Mouse (Mus musculus): ENCODE measurements around the gene Herc1.
A peak's percentile ranks its signal among the peaks of the same experiment; 100 is the strongest.

Gene Herc1

DNA sequence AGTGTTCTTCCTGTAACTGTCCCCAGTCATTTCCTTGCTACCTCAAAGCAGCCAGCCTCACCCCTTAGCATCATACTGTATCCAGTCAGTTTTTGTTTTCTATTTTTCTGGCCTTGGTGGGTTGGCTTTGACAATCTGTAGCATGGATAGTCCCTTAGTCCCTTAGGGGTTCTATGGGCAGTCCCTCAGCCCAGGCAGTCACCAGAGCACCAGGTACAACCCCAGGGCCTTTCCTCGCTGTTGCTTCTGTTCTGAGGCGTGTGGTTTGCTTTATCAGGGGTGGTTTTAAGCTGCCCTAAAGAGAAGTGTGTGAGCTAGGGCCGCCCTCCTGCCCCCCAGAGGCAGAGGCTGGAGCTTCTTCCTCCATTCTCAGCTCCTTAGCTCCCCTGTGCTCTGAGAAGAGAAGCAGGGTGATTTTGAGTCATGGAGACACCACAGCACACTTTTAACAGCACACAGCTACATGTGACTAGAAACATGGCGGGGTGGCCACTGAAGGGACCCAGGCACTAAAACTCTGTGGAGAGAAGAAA is 153.7 kb downstream of the Herc1 start:
- DNase-seq = no peak

DNA sequence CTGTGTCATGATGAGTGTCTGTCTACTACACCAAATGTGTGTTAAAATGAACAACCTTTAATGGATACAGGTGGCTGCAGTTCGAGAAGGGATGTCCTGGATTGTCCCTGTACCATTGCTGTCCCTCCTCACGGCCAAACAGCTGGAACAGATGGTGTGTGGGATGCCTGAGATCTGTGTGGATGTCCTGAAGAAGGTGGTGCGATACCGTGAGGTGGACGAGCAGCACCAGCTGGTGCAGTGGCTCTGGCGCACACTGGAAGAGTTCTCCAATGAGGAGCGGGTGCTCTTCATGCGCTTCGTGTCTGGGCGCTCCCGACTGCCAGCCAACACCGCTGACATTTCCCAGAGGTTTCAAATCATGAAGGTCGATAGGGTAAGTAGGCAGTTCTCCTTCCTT is 154.3 kb downstream of the Herc1 start:
- no peak for DNase-seq

DNA sequence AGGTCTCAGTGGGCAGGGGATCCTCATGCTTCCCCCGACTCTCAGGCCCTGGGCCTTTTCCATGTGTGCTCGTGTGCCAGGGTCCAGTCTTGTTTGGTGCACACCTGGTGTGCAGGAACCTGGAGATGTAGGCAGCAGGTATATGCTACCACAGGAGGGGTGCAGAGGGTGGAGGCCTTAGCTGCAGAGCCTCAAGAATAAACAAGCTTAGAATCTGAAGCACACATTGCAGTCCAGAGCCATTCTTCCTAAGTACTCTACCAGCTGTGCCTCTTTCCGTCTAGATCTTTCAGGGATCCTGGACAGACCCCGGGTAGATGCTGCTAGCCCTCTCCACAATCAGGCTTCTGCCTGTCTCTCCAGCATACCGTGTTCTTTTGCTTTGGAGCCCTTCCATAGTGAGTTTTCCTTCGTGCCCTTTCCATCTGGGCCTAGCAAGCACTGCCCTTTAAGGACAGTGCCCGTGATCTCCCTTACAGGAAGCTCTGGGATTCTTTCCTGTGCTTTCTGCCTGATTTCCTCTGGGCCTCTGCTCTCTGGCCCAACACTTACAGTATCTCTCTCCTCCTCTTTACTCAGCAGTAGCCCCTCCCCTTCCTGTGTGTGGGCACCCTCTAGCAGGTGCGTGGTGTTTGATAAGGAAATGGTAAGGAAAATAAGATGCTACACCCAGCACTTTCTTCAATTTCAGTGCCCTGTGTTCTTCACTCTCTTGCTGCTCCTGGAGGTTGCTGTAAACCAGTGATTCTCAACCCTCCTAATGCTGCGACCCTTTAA is 155.1 kb downstream of the Herc1 start:
- peak; percentile 54 to 78 for DNase-seq

DNA sequence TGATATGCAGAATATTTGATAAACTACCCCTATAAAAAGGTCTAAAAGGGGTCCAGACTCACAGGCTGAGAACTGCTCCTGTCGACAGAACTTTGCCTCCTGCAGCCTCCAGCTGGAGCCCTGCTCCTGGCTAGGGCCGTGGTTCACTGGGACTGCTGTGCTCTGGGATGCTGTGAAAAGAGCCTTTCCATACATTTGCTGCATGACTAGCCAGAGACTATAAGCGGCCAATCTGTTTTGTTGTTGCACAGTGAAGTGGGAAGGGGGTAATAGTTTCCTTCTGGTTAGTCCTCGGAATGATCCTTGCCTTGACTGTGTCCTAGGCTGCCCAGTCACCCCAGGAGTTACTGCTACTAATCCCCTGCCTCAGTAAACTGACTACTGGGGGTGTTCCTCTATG is 155.8 kb downstream of the Herc1 start:
- DNase-seq = no peak

DNA sequence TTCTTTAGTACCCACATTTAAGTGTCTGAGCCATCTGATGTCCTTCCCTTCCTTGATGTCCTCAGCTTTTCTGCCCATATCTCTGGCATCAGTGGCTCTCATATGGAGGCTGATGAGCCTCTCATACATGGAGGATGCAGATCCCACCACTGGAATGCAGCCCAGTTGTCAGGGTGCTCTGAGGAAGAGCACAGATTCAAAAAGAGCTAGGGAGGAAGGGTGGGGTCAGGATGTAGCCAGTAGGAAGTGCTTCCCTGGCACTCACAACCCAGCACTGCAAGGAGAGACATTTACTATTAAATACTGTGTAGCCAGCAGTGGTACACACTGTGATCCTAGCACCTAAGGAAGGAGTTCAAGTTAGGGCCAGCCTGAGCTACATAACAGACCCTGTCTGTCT is 156.2 kb downstream of the Herc1 start:
- no peak for DNase-seq

DNA sequence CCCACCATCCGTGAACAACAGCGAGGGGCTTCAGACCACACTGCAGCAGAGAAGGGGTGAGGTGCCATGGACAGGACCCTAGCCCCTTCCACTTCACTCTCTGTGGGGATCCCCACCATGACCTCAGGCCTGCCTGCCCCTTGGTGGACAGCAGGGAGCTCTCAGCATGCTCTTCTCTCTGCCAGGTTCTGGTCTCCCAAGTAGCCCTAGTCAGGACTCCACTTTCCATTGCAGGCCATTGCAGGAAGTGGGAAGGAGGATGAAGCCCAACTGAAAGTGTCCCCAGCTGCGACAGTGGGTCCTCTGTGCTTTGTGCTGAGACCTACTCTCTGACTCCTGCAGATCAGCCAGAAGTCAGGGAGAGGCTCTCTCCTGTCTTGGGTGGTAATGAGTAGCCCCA is 157.4 kb downstream of the Herc1 start:
- DNase-seq = no peak

DNA sequence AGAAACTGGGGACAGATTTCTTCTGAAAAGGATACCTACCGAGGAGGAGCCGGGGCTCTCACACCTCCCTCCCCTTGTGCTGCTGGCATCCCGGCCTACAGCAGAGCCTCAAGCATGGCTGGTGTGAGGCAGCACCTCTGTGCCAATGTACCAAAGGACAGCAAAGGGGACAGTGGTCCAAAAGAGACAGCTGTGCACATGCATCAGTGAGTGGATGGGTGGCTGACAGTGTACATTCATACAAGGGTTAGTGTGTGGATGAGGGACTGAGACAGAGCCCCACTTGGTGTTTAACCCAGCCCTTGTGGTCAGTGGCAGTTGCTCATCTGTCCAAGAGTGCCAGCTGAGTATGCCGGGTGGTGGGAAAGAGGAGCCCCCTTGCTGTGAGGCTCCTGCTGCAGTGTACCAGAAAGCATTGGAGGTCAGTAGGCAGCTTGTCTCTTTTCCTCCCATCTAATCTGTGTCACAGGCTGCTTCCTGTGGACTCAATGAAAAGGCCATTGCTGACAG is 158.7 kb downstream of the Herc1 start:
- DNase-seq = no peak

DNA sequence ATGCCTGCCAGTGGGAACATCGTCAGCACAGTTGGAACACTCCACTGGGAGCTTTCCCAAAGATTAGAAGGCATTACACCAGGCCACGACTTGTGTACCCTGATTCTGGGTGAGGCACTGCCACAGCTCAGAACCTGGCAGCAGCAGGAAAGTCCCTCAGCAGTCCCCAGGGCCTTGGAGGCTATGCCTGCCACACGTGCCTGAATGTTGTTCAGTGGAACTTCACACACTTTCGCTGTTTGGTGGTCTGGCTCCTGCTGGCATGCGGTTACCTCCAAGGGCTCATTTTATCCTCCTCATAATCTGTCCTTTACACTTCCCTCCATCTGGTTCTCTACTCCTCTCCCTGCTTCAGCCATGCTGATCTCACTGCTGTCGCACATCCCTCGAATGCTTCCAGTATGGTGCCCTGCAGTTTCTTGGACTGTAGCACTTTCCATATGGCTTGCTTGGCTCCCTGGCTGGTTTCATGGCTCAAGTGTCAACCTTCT is 160.1 kb downstream of the Herc1 start:
- no peak for DNase-seq

DNA sequence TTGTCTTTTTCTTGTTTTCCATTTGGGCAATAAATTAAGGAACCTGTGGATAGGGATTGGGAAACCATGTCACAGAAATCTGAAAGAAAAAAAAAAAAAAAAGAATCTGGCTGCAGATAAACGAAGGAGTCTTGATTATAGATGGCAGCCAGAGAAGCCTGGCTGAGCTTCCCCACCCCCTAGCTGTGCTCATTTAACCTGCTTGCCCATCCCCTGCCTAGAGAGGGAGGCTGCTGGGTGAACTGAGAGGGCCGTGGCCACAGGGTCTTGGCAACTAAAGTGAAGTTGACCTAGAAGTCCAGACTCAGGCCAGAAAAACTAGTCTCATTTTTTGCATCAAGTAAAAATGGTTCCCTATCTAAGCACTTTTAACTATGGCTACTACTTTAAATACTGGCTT is 160.7 kb downstream of the Herc1 start:
- peak in 1 of 2 experiments; percentile 29 for DNase-seq

DNA sequence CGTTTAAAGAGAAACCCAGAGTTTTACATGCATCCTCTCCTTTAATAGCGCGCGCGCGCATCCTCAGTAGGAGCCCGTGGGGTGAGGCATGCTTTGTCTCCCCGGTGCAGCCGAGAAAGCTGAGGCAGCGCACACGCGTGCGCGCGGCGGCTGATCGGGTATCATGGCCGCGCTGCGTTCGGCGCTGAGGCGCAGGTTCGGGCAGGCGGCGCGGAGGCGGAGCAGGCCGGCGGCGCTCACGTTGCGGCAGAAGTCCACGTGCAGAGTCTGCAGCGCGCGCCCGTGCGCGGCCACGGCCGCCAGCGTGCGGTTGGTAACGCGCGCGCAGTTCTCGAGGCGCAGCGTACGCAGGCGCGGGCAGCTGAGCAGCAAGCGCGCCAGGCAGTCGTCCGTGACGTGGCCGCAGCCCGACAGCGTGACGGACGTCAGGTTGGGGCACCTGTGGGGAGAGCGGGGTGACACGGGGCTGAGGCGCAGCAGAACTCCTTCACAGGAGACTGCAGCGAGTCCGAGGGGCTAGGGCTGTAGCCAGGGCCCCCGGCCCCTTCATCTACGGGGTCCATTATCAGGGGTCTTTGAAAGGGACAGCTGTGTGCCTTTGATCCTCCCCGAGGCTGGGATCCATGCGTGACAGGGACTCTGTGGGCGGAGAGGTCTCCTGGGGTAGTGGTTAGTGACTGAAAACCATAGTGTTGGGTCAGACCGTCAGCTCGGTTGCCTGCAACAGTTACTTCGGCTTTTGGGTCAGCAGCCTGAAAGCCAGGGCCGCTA is 161.5 kb downstream of the Herc1 start:
- DNase-seq = peak; percentile 88 to 91

DNA sequence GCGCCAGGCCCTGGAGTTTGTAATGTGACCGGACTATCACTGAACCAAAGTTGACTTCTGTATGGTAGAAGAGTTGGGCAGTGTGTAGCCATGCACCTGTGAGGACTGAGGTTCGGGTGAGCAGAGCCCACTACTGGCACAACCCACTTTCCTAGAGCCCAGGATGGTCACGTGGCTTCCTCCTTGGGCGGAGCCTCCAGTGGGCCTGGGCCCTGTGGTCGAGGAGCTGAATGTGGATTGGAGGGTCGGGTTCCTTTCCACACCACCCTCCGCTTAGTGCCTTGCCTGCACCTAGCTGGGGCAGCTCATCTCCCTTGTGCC is 162.1 kb downstream of the Herc1 start:
- DNase-seq = peak; percentile 82 to 90

DNA sequence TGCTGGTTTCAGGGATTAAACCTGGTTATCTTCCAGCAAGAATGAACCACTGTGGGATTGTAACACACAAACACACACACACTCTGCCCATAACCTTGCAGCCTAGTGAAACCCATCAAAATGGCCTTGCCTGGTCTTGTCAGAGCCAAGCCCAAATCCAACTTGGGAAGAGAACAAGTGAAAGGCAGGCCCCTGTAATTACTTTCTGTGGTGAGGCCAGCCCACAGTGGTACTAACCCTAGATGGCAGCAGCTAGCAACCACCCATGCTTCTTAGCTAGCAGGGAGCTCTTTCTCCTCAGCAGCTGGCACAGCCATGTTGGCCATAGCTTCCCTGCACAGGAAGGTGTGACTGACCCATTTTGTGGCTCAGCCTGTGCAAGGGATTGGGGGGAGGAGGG is 162.9 kb downstream of the Herc1 start:
- DNase-seq = peak in 1 of 2 experiments; percentile 41

DNA sequence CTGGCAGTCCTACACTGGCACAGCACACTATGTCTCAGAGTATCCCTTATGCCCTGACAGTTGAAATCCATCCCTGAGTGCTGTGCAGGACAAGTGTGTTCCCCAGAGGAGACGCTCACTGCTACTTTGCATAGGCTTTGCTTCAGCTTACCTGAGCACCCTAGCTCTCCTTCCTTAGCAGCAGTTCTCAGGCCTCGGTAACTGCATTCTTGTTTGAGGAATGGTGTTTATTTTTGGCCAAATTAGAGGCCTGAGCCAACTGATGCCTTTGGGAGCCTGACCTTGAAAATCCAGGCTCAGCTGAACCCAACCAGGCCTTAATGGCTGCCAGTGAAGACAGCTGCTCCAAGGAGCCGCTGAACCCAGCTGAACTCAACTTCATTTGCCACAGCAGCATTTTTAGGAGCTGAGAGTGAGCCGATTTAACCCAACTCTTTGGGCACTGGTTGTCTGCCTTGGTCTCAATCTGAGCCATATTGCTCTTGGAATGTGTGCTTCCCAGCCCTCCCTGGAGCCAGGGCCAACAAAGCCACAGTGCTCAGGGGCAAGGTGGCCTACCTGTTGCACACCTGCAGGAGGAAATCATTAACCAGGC is 163.5 kb downstream of the Herc1 start:
- DNase-seq = no peak

DNA sequence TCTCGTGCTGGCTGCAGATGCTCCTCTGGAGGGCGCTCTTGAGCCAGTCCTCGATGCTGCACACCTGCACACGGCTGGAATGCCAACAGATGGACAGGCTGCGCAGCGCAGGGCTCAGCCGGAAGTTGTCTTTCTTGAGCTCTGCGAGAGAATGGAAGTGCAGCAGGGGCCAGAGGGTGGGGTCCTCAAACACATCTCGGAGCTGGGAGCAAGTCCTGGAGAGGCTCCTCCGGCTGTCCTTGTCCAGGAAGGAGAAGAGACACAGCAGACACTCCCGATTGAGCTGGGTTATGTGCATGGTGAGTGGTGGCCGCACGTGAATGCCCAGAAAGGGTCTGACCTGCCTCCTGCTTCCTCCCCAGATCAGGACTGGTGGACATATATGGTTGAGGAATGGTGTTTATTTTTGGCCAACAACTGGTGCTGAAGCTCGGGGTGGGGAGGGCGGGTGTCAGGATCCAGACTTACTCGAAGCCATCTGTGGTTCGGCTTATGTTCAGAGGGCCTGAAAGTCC is 164.1 kb downstream of the Herc1 start, which contains the start of gene Fbxl22:
Fbxl22 (minus strand) TSS at position 338 of the 515 bp plus-strand sequence.
- DNase-seq = peak in 1 of 2 experiments; percentile 58

DNA sequence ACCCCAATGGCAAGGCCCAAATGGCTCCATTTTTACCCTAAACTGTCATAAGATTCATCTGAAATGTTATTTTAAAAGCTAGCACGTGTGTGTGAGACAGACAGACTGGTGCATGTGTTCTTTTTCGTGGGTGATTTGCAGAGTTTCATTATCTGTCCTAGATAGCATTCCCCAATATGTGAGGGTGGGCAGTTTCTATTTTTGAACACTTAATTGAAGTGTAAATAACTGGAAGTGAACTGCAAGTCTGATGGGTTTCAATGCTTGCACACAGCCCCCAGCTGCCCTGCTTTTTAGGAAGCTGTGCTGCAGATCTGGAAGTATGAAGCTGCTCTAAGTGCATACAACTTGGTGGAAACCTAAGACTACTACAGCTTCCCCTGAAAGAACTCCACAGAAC is 164.9 kb downstream of the Herc1 start:
- DNase-seq = no peak

DNA sequence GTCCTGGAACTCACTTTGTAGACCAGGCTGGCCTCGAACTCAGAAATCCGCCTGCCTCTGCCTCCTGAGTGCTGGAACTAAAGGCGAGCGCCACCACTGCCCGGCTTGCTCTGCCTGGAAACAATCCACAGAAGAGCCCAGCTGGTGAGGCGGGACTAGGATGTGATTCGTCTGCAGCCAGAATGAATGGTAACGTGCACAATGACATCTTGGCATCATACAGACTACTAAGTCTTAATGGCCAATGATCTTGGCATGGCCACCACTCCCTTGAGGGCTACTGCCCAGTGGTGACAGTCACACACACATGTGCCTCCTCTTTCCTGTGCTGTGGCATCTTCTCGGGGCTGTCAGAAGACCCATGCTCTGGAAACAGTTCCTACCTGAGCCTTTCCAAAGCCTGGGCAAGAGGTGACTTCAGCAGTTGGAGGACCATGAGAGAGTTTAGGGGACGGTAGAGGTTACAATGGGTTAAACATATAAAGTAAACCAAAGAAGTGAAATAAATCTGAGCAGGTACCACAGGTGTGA is 165.5 kb downstream of the Herc1 start:
- DNase-seq = no peak

DNA sequence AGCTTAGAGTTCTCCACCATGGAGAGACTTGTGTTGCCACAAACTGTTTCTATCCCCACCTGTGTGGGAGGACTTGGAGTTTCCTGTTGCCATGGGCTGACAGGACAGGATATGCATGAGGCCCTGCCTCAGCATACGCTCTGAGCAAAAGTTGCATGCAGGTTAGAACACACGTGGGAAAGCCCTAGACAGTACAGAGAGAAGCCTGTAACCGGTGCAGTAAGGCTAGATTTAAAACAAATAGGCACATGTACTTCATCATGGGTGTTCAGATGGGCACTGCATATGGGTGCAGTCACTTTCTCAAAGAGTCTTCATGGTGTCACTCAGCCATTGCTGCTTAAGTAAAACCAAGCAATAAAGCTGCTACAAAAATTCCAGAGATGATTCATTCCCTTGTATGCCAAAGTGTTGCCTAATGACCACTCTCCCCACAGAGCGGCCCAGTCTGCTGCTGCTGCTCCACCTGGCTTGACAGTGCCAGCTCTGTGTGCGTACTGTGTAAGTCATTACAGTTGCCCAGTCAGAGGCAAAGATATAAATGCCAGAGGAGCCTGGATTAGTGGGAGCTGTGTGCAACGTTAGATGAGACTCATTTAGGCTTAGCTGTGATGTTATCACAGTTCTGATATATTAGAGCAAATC is 166.2 kb downstream of the Herc1 start:
- DNase-seq = no peak

DNA sequence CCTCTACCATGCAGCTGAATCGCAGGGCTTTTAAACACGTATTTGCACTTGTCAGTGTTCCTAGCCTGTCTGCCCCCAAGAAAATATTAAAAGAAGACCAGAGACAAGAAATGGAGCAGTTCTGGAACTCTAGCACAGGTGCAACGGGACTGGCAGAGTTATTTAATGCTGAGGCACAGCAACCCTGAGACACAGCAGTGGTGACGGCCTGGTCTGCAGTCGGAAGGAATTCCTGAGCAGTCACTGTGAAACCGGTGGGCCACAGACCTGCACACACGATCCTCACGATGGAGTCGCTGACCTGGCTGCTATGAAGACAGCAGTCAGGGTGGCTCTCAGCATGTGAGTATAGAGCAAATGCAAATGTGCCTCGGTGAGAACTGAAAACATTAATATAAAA is 167.5 kb downstream of the Herc1 start:
- no peak for DNase-seq

DNA sequence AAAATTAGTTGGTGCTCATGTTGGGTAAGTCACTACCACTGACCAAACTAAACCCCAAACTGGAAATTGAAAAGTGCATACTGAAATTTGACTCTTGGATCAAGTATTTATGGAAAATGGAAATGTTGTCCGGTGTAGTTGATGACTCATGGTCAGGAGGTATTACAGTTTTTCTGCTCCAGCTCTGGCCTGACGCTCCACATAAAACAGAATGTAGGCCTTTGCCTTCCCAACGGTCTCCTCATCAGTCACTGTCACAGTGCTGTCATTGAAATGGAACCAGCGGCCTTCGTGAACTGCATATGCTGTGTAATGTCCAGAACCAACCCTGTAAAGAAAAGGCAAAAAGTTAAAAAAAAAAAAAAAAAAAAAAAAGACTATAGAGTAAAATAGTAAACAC is 168.0 kb downstream of the Herc1 start:
- DNase-seq = no peak

DNA sequence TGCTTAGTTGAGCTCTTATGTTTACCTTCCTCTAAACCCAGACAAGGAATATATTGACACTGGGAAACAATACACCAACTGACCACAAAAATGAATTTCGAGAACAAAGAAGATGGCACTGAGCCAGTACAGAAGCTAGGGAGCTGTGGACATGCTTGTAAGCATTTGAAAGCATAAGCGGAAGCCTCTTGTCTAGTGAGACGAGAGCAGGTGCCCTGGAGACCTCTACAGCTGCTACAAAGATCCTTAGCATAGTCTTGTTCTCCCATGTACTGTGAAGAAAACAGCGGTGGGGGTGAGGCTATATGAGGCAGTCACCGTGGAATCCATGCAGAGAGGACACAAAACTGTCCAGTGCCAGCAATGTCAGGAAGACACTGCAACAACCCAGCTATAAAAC is 168.7 kb downstream of the Herc1 start:
- DNase-seq = no peak

DNA sequence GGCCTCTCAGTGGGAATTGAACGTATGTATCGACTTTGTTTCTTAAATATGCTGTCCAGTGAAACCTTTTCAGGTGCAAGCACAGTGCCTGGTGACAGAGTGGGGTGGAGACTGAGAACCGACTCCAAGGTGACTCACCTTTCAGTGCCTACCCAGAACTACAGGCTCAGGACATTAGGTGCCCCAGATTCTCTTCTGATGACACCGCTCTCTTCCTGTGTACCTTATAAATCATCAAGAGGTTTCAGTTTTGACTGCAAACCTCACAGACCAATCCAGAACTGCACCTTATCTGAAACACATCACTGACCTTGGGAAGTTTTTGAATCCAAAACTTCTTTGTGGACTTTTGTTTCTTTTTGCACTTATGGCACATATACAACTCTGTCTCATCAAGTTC is 170.0 kb downstream of the Herc1 start:
- DNase-seq = no peak

DNA sequence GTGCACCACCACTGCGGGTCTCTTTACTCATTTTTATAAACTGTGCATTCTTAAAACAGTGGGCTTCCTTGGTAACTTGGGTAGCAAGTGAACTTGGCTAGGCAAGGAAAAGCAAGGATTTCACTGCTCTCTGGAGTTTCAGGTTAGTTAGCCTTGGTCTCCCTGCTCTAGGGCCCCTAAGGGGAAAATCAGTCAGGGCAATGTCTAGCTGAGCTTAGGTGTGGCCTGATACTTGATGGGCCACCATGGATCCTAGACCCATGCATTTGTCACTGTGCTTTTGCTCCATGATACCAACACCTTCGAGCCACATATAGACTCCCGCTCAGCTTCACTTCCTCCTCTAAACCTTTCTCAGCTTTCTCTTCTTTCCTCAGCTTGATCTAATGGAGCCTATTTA is 171.3 kb downstream of the Herc1 start:
- no peak for DNase-seq
